Mouse (Mus musculus) liver, embryonic 16.5 days (tissue): ENCODE results near the gene Zfp935. TPM values are rescaled to one million over a fixed set of nuclear protein-coding genes. Genes with fewer than 3 reads are reported as not detected.

Source experiments
- microRNA-seq: library from miRNA; unstranded; fragments of <30 nt; microRNA quantifications from one replicate; pipeline ENCODE4, GENCODE M21; 2016
- polyA plus RNA-seq: library from polyadenylated mRNA; unstranded; fragments of >200 nt; fragmentation: Nextera tagmentation; extraction: Ambion mirVana; gene quantifications from 2 replicates; pipeline ENCODE4 v1.2.1, GENCODE M21; 2015

Zfp935 gene
- polyA plus RNA-seq, 1 experiment from 2014 or later: not detected

Small RNAs within 50 kb of the gene (microRNA-seq; reads per million reads assigned to microRNA genes)
- 0.98 reads per million for gene Gm22256

Other genes with a start within 250 kb of the Zfp935 start
- 2.2 and 2.5 TPM in 2 replicates for gene Gm3604, start 175.3 kb downstream of the Zfp935 start, polyA plus RNA-seq
- gene Gm49359, start 91.7 kb downstream of the Zfp935 start, polyA plus RNA-seq: 2.5 and 2.6 TPM in 2 replicates
- gene Zfp934, start 12.7 kb upstream of the Zfp935 start, polyA plus RNA-seq: 4.5 and 5.1 TPM in 2 replicates
- gene 6720489N17Rik, start 65.7 kb upstream of the Zfp935 start, polyA plus RNA-seq: 1.5 and 1.8 TPM in 2 replicates
- gene Platr25, start 202.2 kb upstream of the Zfp935 start, polyA plus RNA-seq: 3.2 and 3.4 TPM in 2 replicates
- 1.0 and 1.6 TPM in 2 replicates for gene Gm5141, start 227.3 kb upstream of the Zfp935 start, polyA plus RNA-seq